Mouse (Mus musculus) cerebellum, postnatal 14 days (tissue): ENCODE data around the gene Ddx55.
"Not testable (repeated sequence)": the region's sequence is repeated elsewhere in the genome, so short reads cannot be mapped to it uniquely, and the experiment has no call there.

Source experiments
- DNase-seq, 2 experiments: peaks; one replicate each; pipeline ENCODE4 v3.0.0; 2021; ENCODE audit warnings: mixed read lengths in 2 of 2

Ddx55 gene

GRCm38 (mm10) chr5:124538813-124539792 lies 13.6 kb upstream of the Ddx55 start:
- DNase-seq: peak; percentile 72 to 73

- DNase-seq: no peak
Measured at GRCm38 (mm10) chr5:124539905-124540304, 12.8 kb upstream of the Ddx55 start.

GRCm38 (mm10) chr5:124540383-124540786 lies 12.3 kb upstream of the Ddx55 start, which contains the start of gene Tmed2:
TSS of gene Tmed2 (plus strand) at chr5:124540695.
- DNase-seq: peak; percentile 95 to 97

- peak; percentile 57 to 64 for DNase-seq
Measured at GRCm38 (mm10) chr5:124540905-124541601, 11.6 kb upstream of the Ddx55 start.

GRCm38 (mm10) chr5:124541602-124541973 lies 11.1 kb upstream of the Ddx55 start:
- no peak for DNase-seq

- DNase-seq: not testable (repeated sequence)
Measured at GRCm38 (mm10) chr5:124550737-124551136, 1.9 kb upstream of the Ddx55 start.

- DNase-seq: not testable (repeated sequence)
Measured at GRCm38 (mm10) chr5:124551349-124552093, 1.1 kb upstream of the Ddx55 start.

- DNase-seq: no peak
Measured at GRCm38 (mm10) chr5:124552094-124552472, 581 bp upstream of the Ddx55 start.

GRCm38 (mm10) chr5:124553607-124554006 lies 943 bp downstream of the Ddx55 start:
- DNase-seq: no peak

- DNase-seq: peak in 1 of 2 experiments; percentile 47
Measured at GRCm38 (mm10) chr5:124555145-124555544, 2.5 kb downstream of the Ddx55 start.

GRCm38 (mm10) chr5:124571068-124571467 lies 18.4 kb downstream of the Ddx55 start:
- peak; percentile 58 to 61 for DNase-seq

GRCm38 (mm10) chr5:124575467-124575866 lies 22.8 kb downstream of the Ddx55 start:
- no peak for DNase-seq

GRCm38 (mm10) chr5:124578633-124579317 lies 26.1 kb downstream of the Ddx55 start, which contains the start of the genes Eif2b1 and Gtf2h3:
TSS of gene Eif2b1 (minus strand) at chr5:124579131.
TSS of gene Gtf2h3 (plus strand) at chr5:124579140.
- DNase-seq: peak; percentile 95 to 97

- DNase-seq: no peak
Measured at GRCm38 (mm10) chr5:124582515-124582914, 29.9 kb downstream of the Ddx55 start.

GRCm38 (mm10) chr5:124592768-124593167 lies 40.1 kb downstream of the Ddx55 start:
- DNase-seq: no peak

- peak; percentile 92 to 95 for DNase-seq
Measured at GRCm38 (mm10) chr5:124598224-124599174, 45.8 kb downstream of the Ddx55 start.

GRCm38 (mm10) chr5:124599726-124600125 lies 47.1 kb downstream of the Ddx55 start:
- DNase-seq: not testable (repeated sequence)

- DNase-seq: peak; percentile 74 to 86
Measured at GRCm38 (mm10) chr5:124602349-124602748, 49.7 kb downstream of the Ddx55 start.

- no peak for DNase-seq
Measured at GRCm38 (mm10) chr5:124604296-124604695, 51.6 kb downstream of the Ddx55 start.

- no peak for DNase-seq
Measured at GRCm38 (mm10) chr5:124605041-124605622, 52.5 kb downstream of the Ddx55 start.
